Mouse (Mus musculus): ENCODE measurements around the gene Lad1. TPM values are rescaled to one million over a fixed set of nuclear protein-coding genes. Genes with fewer than 3 reads are reported as not detected.

The Lad1 gene
- polyA plus RNA-seq, 1 experiment from 2014 or later: 0.35 TPM

- no peak overlapping the region for H3K4me3 ChIP-seq (ENCODE audit: low read depth, low read length)
- no peak overlapping the region for H3K9ac ChIP-seq (replicated peaks; ENCODE audit: low read depth, low read length)
- ATAC-seq (ENCODE audit: low read depth): no peak
- H3K27ac ChIP-seq (ENCODE audit: low read depth, low read length): no peak overlapping the region
- no peaks in the 10 kb centered on the region for H3K9me3 ChIP-seq (ENCODE audit: control insufficient read depth, low read length)
- WGBS: 94% methylated on average over 7 of the region's 7 CpGs
- no peaks in the 10 kb centered on the region for H3K27me3 ChIP-seq (ENCODE audit: control insufficient read depth, insufficient read depth, low read length)
- H3K4me1 ChIP-seq (ENCODE audit: control insufficient read depth, insufficient read depth, low read length): no peaks in the 10 kb centered on the region
- no peaks in the 10 kb centered on the region for H3K36me3 ChIP-seq (ENCODE audit: control insufficient read depth, insufficient read depth, low read length)
- no peak overlapping the region for H3K4me2 ChIP-seq (ENCODE audit: low read depth, low read length)
Observed at GRCm38 (mm10) chr1:135858533-135858932, 40.1 kb downstream of the Lad1 start.

GRCm38 (mm10) chr1:135861091-135861490, 42.7 kb downstream of the Lad1 start:
- H3K4me1 ChIP-seq (ENCODE audit: control insufficient read depth, insufficient read depth, low read length): no peaks in the 10 kb centered on the region

GRCm38 (mm10) chr1:135861980-135862552, 43.7 kb downstream of the Lad1 start:
- 73% methylated on average over 9 of the region's 9 CpGs for WGBS
- no peak for ATAC-seq (ENCODE audit: low read depth)
- H3K4me2 ChIP-seq (ENCODE audit: low read depth, low read length): no peak overlapping the region
- no peaks in the 10 kb centered on the region for H3K27me3 ChIP-seq (ENCODE audit: control insufficient read depth, insufficient read depth, low read length)
- H3K36me3 ChIP-seq (ENCODE audit: control insufficient read depth, insufficient read depth, low read length): no peaks in the 10 kb centered on the region
- H3K27ac ChIP-seq (ENCODE audit: low read depth, low read length): no peak overlapping the region
- H3K4me1 ChIP-seq (ENCODE audit: control insufficient read depth, insufficient read depth, low read length): no peaks in the 10 kb centered on the region
- H3K9ac ChIP-seq (replicated peaks; ENCODE audit: low read depth, low read length): no peak overlapping the region
- no peak overlapping the region for H3K4me3 ChIP-seq (ENCODE audit: low read depth, low read length)
- H3K9me3 ChIP-seq (ENCODE audit: control insufficient read depth, low read length): no peaks in the 10 kb centered on the region

More at GRCm38 (mm10) chr1:135861091-135861490, 42.7 kb downstream of the Lad1 start:
- Histone ChIP-seq H3K4me2 (ENCODE audit: low read depth, low read length) (no peak overlapping the region), H3K36me3 (ENCODE audit: control insufficient read depth, insufficient read depth, low read length) (no peaks in the 10 kb centered on the region), H3K4me3 (ENCODE audit: low read depth, low read length) (no peak overlapping the region), H3K9ac (replicated peaks; ENCODE audit: low read depth, low read length) (no peak overlapping the region), H3K9me3 (ENCODE audit: control insufficient read depth, low read length) (no peaks in the 10 kb centered on the region), H3K27me3 (ENCODE audit: control insufficient read depth, insufficient read depth, low read length) (no peaks in the 10 kb centered on the region), H3K27ac (ENCODE audit: low read depth, low read length) (no peak overlapping the region)
- ATAC-seq (ENCODE audit: low read depth): no peak
- WGBS: 89% methylated on average over 5 of the region's 5 CpGs

GRCm38 (mm10) chr1:135862561-135862960, 44.2 kb downstream of the Lad1 start:
- no peaks in the 10 kb centered on the region for H3K4me1 ChIP-seq (ENCODE audit: control insufficient read depth, insufficient read depth, low read length)
- ATAC-seq (ENCODE audit: low read depth): no peak
- no peak overlapping the region for H3K27ac ChIP-seq (ENCODE audit: low read depth, low read length)
- H3K4me3 ChIP-seq (ENCODE audit: low read depth, low read length): no peak overlapping the region
- 81% methylated on average over 5 of the region's 5 CpGs for WGBS
- H3K4me2 ChIP-seq (ENCODE audit: low read depth, low read length): no peak overlapping the region
- H3K9me3 ChIP-seq (ENCODE audit: control insufficient read depth, low read length): no peaks in the 10 kb centered on the region
- no peaks in the 10 kb centered on the region for H3K36me3 ChIP-seq (ENCODE audit: control insufficient read depth, insufficient read depth, low read length)
- no peak overlapping the region for H3K9ac ChIP-seq (replicated peaks; ENCODE audit: low read depth, low read length)
- H3K27me3 ChIP-seq (ENCODE audit: control insufficient read depth, insufficient read depth, low read length): no peaks in the 10 kb centered on the region

GRCm38 (mm10) chr1:135863786-135864335, 45.5 kb downstream of the Lad1 start:
- Histone ChIP-seq H3K9ac (replicated peaks; ENCODE audit: low read depth, low read length) (no peak overlapping the region), H3K27me3 (ENCODE audit: control insufficient read depth, insufficient read depth, low read length) (no peaks in the 10 kb centered on the region), H3K4me3 (ENCODE audit: low read depth, low read length) (no peak overlapping the region), H3K36me3 (ENCODE audit: control insufficient read depth, insufficient read depth, low read length) (no peaks in the 10 kb centered on the region), H3K4me2 (ENCODE audit: low read depth, low read length) (no peak overlapping the region), H3K9me3 (ENCODE audit: control insufficient read depth, low read length) (no peaks in the 10 kb centered on the region), H3K27ac (ENCODE audit: low read depth, low read length) (no peak overlapping the region), H3K4me1 (ENCODE audit: control insufficient read depth, insufficient read depth, low read length) (no peaks in the 10 kb centered on the region)
- no peak for ATAC-seq (ENCODE audit: low read depth)
- WGBS: 85% methylated on average over 9 of the region's 9 CpGs

- H3K9ac ChIP-seq (replicated peaks; ENCODE audit: low read depth, low read length): no peak overlapping the region
- no peak overlapping the region for H3K4me2 ChIP-seq (ENCODE audit: low read depth, low read length)
- H3K4me3 ChIP-seq (ENCODE audit: low read depth, low read length): no peak overlapping the region
- no peak overlapping the region for H3K27ac ChIP-seq (ENCODE audit: low read depth, low read length)
- H3K27me3 ChIP-seq (ENCODE audit: control insufficient read depth, insufficient read depth, low read length): no peaks in the 10 kb centered on the region
- no peaks in the 10 kb centered on the region for H3K36me3 ChIP-seq (ENCODE audit: control insufficient read depth, insufficient read depth, low read length)
- WGBS: 89% methylated on average over 6 of the region's 6 CpGs
- H3K9me3 ChIP-seq (ENCODE audit: control insufficient read depth, low read length): no peaks in the 10 kb centered on the region
- ATAC-seq (ENCODE audit: low read depth): no peak
- no peaks in the 10 kb centered on the region for H3K4me1 ChIP-seq (ENCODE audit: control insufficient read depth, insufficient read depth, low read length)
Observed at GRCm38 (mm10) chr1:135864830-135865229, 46.4 kb downstream of the Lad1 start.

- H3K4me3 ChIP-seq (ENCODE audit: low read depth, low read length): no peak overlapping the region
- no peak overlapping the region for H3K4me2 ChIP-seq (ENCODE audit: low read depth, low read length)
- H3K36me3 ChIP-seq (ENCODE audit: control insufficient read depth, insufficient read depth, low read length): no peaks in the 10 kb centered on the region
- WGBS: 46% methylated on average over 19 of the region's 19 CpGs
- no peak overlapping the region for H3K9ac ChIP-seq (replicated peaks; ENCODE audit: low read depth, low read length)
- H3K27ac ChIP-seq (ENCODE audit: low read depth, low read length): no peak overlapping the region
- H3K9me3 ChIP-seq (ENCODE audit: control insufficient read depth, low read length): no peaks in the 10 kb centered on the region
- H3K4me1 ChIP-seq (ENCODE audit: control insufficient read depth, insufficient read depth, low read length): no peaks in the 10 kb centered on the region
- H3K27me3 ChIP-seq (ENCODE audit: control insufficient read depth, insufficient read depth, low read length): no peaks in the 10 kb centered on the region
- ATAC-seq (ENCODE audit: low read depth): peak; percentile 90
Observed at GRCm38 (mm10) chr1:135865518-135866194, 47.3 kb downstream of the Lad1 start.

GRCm38 (mm10) chr1:135868570-135868969, 50.2 kb downstream of the Lad1 start:
- Histone ChIP-seq H3K4me2 (ENCODE audit: low read depth, low read length) (no peak overlapping the region), H3K27ac (ENCODE audit: low read depth, low read length) (no peak overlapping the region), H3K36me3 (ENCODE audit: control insufficient read depth, insufficient read depth, low read length) (no peaks in the 10 kb centered on the region), H3K9me3 (ENCODE audit: control insufficient read depth, low read length) (no peaks in the 10 kb centered on the region), H3K4me1 (ENCODE audit: control insufficient read depth, insufficient read depth, low read length) (no peaks in the 10 kb centered on the region), H3K9ac (replicated peaks; ENCODE audit: low read depth, low read length) (no peak overlapping the region), H3K4me3 (ENCODE audit: low read depth, low read length) (no peak overlapping the region), H3K27me3 (ENCODE audit: control insufficient read depth, insufficient read depth, low read length) (no peaks in the 10 kb centered on the region)
- ATAC-seq (ENCODE audit: low read depth): no peak
- WGBS: 94% methylated on average over 6 of the region's 6 CpGs

GRCm38 (mm10) chr1:135872991-135873390, 54.6 kb downstream of the Lad1 start:
- H3K9me3 ChIP-seq (ENCODE audit: control insufficient read depth, low read length): no peaks in the 10 kb centered on the region
- H3K4me1 ChIP-seq (ENCODE audit: control insufficient read depth, insufficient read depth, low read length): no peaks in the 10 kb centered on the region
- no peak overlapping the region for H3K4me3 ChIP-seq (ENCODE audit: low read depth, low read length)
- 89% methylated on average over 4 of the region's 4 CpGs for WGBS
- H3K9ac ChIP-seq (replicated peaks; ENCODE audit: low read depth, low read length): no peak overlapping the region
- no peaks in the 10 kb centered on the region for H3K27me3 ChIP-seq (ENCODE audit: control insufficient read depth, insufficient read depth, low read length)
- no peak overlapping the region for H3K27ac ChIP-seq (ENCODE audit: low read depth, low read length)
- ATAC-seq (ENCODE audit: low read depth): no peak
- no peaks in the 10 kb centered on the region for H3K36me3 ChIP-seq (ENCODE audit: control insufficient read depth, insufficient read depth, low read length)
- no peak overlapping the region for H3K4me2 ChIP-seq (ENCODE audit: low read depth, low read length)

Measured in neural tube, embryonic 14.5 days (tissue).